Mouse (Mus musculus): ENCODE measurements around the gene Zbtb7a. TPM values are rescaled to one million over a fixed set of nuclear protein-coding genes. Genes with fewer than 3 reads are reported as not detected.

Zbtb7a gene
- total and polyA plus RNA-seq, 2 experiments from 2014 or later: 15.7 to 27.2 TPM

- WGBS: 3% methylated on average over 16 of the region's 16 CpGs
- Histone ChIP-seq H3K9ac (no peak overlapping the region), H3K4me2 (ENCODE audit: low read depth) (no peak overlapping the region), H3K27me3 (ENCODE audit: insufficient read depth, low read length) (peaks cover 24% of the 10 kb centered on the region), H3K4me1 (ENCODE audit: insufficient read depth) (peaks cover 9% of the 10 kb centered on the region), H3K9me3 (ENCODE audit: low read length) (no peaks in the 10 kb centered on the region), H3K36me3 (ENCODE audit: insufficient read depth) (no peaks in the 10 kb centered on the region), H3K27ac (ENCODE audit: low read depth, low read length) (no peak overlapping the region), H3K4me3 (ENCODE audit: low read depth, low read length) (no peak overlapping the region)
- ATAC-seq (no peak), DNase-seq (no peak)
- no peak for TF ChIP-seq CTCF (IDR thresholded peaks at IDR 0.05; ENCODE audit: low read depth)
Observed at GRCm38 (mm10) chr10:81134181-81134587, 836 bp upstream of the Zbtb7a start.

GRCm38 (mm10) chr10:81135831-81136705 lies 1.0 kb downstream of the Zbtb7a start:
- no peaks in the 10 kb centered on the region for H3K36me3 ChIP-seq (ENCODE audit: insufficient read depth)
- ATAC-seq: peak; percentile 8; the same call in 1 of the 2 replicates
- 2% methylated on average over 73 of the region's 86 CpGs for WGBS
- H3K4me2 ChIP-seq (ENCODE audit: low read depth): peak overlapping the region; percentile 99
- DNase-seq: peak; percentile 66
- no peaks in the 10 kb centered on the region for H3K9me3 ChIP-seq (ENCODE audit: low read length)
- peak; percentile 20; the same call in 1 of the 2 replicates for TF ChIP-seq CTCF (IDR thresholded peaks at IDR 0.05; ENCODE audit: low read depth)
- peak overlapping the region; percentile 90 for H3K4me3 ChIP-seq (ENCODE audit: low read depth, low read length)
- H3K27me3 ChIP-seq (ENCODE audit: insufficient read depth, low read length): peaks cover 17% of the 10 kb centered on the region
- peak overlapping the region; percentile 94 for H3K9ac ChIP-seq
- H3K27ac ChIP-seq (ENCODE audit: low read depth, low read length): peak overlapping the region; percentile 96
- peaks cover 9% of the 10 kb centered on the region for H3K4me1 ChIP-seq (ENCODE audit: insufficient read depth)

- H3K36me3 ChIP-seq (ENCODE audit: insufficient read depth): no peaks in the 10 kb centered on the region
- H3K4me1 ChIP-seq (ENCODE audit: insufficient read depth): peaks cover 9% of the 10 kb centered on the region
- H3K9ac ChIP-seq: peak overlapping the region; percentile 94
- peaks cover 17% of the 10 kb centered on the region for H3K27me3 ChIP-seq (ENCODE audit: insufficient read depth, low read length)
- peak overlapping the region; percentile 90 for H3K4me3 ChIP-seq (ENCODE audit: low read depth, low read length)
- DNase-seq (no peak), ATAC-seq (peak; percentile 40)
- H3K27ac ChIP-seq (ENCODE audit: low read depth, low read length): peak overlapping the region; percentile 96
- 2% methylated on average over 39 of the region's 50 CpGs for WGBS
- TF ChIP-seq CTCF (IDR thresholded peaks at IDR 0.05; ENCODE audit: low read depth): no peak
- no peaks in the 10 kb centered on the region for H3K9me3 ChIP-seq (ENCODE audit: low read length)
- H3K4me2 ChIP-seq (ENCODE audit: low read depth): peak overlapping the region; percentile 99
Observed at GRCm38 (mm10) chr10:81136706-81137231, 1.7 kb downstream of the Zbtb7a start.

GRCm38 (mm10) chr10:81137252-81138130 lies 2.5 kb downstream of the Zbtb7a start:
- no peak for TF ChIP-seq CTCF (IDR thresholded peaks at IDR 0.05; ENCODE audit: low read depth)
- H3K9ac ChIP-seq: peak overlapping the region; percentile 91
- WGBS: under 1% methylated on average over 71 of the region's 89 CpGs
- H3K27ac ChIP-seq (ENCODE audit: low read depth, low read length): peak overlapping the region; percentile 89
- no peaks in the 10 kb centered on the region for H3K36me3 ChIP-seq (ENCODE audit: insufficient read depth)
- ATAC-seq (peak; percentile 94), DNase-seq (peak; percentile 99)
- peaks cover 17% of the 10 kb centered on the region for H3K27me3 ChIP-seq (ENCODE audit: insufficient read depth, low read length)
- no peaks in the 10 kb centered on the region for H3K9me3 ChIP-seq (ENCODE audit: low read length)
- H3K4me3 ChIP-seq (ENCODE audit: low read depth, low read length): peak overlapping the region; percentile 90
- peak overlapping the region; percentile 90 for H3K4me2 ChIP-seq (ENCODE audit: low read depth)
- peaks cover 9% of the 10 kb centered on the region for H3K4me1 ChIP-seq (ENCODE audit: insufficient read depth)

- ATAC-seq (no peak), DNase-seq (peak; percentile 35)
- WGBS: 1% methylated on average over 23 of the region's 24 CpGs
- H3K4me2 ChIP-seq (ENCODE audit: low read depth): peak overlapping the region; percentile 90
- H3K36me3 ChIP-seq (ENCODE audit: insufficient read depth): no peaks in the 10 kb centered on the region
- peak overlapping the region; percentile 91 for H3K9ac ChIP-seq
- no peaks in the 10 kb centered on the region for H3K9me3 ChIP-seq (ENCODE audit: low read length)
- peaks cover 15% of the 10 kb centered on the region for H3K27me3 ChIP-seq (ENCODE audit: insufficient read depth, low read length)
- H3K27ac ChIP-seq (ENCODE audit: low read depth, low read length): peak overlapping the region; percentile 89
- H3K4me1 ChIP-seq (ENCODE audit: insufficient read depth): peaks cover 9% of the 10 kb centered on the region
- H3K4me3 ChIP-seq (ENCODE audit: low read depth, low read length): peak overlapping the region; percentile 90
- TF ChIP-seq CTCF (IDR thresholded peaks at IDR 0.05; ENCODE audit: low read depth): no peak
Observed at GRCm38 (mm10) chr10:81138131-81138782, 3.2 kb downstream of the Zbtb7a start.

- Histone ChIP-seq H3K4me3 (ENCODE audit: low read depth, low read length) (peak overlapping the region; percentile 90), H3K4me2 (ENCODE audit: low read depth) (peak overlapping the region; percentile 90), H3K27ac (ENCODE audit: low read depth, low read length) (0 out of 2 replicates have a peak overlapping the region, but pooled peaks have one; percentile 15), H3K4me1 (ENCODE audit: insufficient read depth) (peaks cover 9% of the 10 kb centered on the region), H3K36me3 (ENCODE audit: insufficient read depth) (peaks cover 3% of the 10 kb centered on the region), H3K27me3 (ENCODE audit: insufficient read depth, low read length) (peaks cover 11% of the 10 kb centered on the region), H3K9me3 (ENCODE audit: low read length) (no peaks in the 10 kb centered on the region), H3K9ac (peak overlapping the region; percentile 91)
- no peak for DNase-seq
- WGBS: 60% methylated on average over 11 of the region's 11 CpGs
- no peak for TF ChIP-seq CTCF (IDR thresholded peaks at IDR 0.05; ENCODE audit: low read depth)
- no peak for ATAC-seq
Observed at GRCm38 (mm10) chr10:81138821-81139528, 4.0 kb downstream of the Zbtb7a start.
